Mouse (Mus musculus) cortical plate, adult 2 months (tissue): ENCODE results near the gene Nacc2. TPM values are rescaled to one million over a fixed set of nuclear protein-coding genes. Genes with fewer than 3 reads are reported as not detected.
A peak's percentile ranks its signal among the peaks of the same experiment; 100 is the strongest.

Experiments
- H3K27ac ChIP-seq: fragments of 200-500 bp; 2 replicates; pipeline ENCODE4 v1.5.1; 2012; ENCODE audit warnings: low read length, control low read depth, inconsistent platforms; ENCODE audit not compliant: insufficient read depth
- H3K4me1 ChIP-seq: fragments of 200-500 bp; 2 replicates; pipeline ENCODE4 v1.6.1; 2011; ENCODE audit warnings: low read length; ENCODE audit not compliant: control insufficient read depth, insufficient read depth
- H3K4me3 ChIP-seq: fragments of 200-500 bp; 2 replicates; pipeline ENCODE4 v1.5.1; 2011; ENCODE audit warnings: mild to moderate bottlenecking, low read length, control low read depth; ENCODE audit not compliant: insufficient read depth
- CTCF ChIP-seq: fragments of 200-500 bp; IDR thresholded peaks from 2 replicates; pipeline ENCODE4 v1.5.1; 2011; ENCODE audit warnings: mild to moderate bottlenecking, control low read depth, low read length; ENCODE audit not compliant: insufficient read depth; ENCODE audit errors: extremely low read depth
- POLR2A ChIP-seq: fragments of 200-500 bp; IDR thresholded peaks from 2 replicates; pipeline ENCODE4 v1.6.1; 2011; ENCODE audit warnings: mild to moderate bottlenecking, low read length, control low read depth; ENCODE audit not compliant: insufficient read depth; ENCODE audit errors: extremely low read depth
- polyA plus RNA-seq: library from polyadenylated mRNA; depleted of rRNA; stranded (reverse); fragments of >200 nt; gene quantifications from 2 replicates; pipeline ENCODE4 v1.2.3, GENCODE M21; 2012

Gene Nacc2
- polyA plus RNA-seq, 1 experiment, result 53.6 TPM

DNA sequence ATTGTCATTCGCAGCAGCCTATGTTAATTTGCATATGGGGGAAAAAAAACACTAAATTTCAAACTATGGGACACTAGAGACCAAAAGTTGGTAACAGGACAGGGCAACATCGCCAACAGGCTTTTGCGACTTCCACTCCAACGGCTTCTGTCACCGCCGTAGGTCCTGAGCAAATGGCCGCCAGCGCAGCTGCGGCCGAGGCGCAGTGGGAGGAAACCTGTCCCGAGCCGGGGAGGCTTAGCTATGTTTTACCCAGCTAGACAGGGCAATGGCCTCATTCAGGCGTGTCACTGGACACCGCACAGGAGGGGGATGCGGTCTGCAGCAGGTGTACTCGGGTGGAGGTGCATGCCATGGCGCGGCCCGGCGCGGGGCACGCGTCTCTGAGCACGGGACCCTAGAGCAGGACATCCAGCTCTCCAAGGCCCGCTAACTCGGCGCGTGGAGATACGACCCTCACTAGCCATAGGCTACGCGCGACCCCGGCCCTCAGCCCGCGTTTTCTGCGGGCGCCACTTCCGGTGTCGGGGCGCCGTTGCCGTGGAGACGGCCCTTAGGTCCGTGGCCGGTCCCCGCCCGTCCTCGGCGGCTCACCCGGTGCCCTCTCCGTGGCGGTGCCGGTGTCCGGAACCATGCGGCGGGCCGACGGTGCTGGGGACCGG, 16.7 kb upstream of the Nacc2 start:
- TF ChIP-seq CTCF (no peak), POLR2A (no peak)
- Histone ChIP-seq H3K4me1 (peaks cover 3% of the 10 kb centered on the region; the same call in 1 of the 2 replicates), H3K4me3 (peak overlapping the region; percentile 91), H3K27ac (peak overlapping the region; percentile 79)

- TF ChIP-seq POLR2A, result no peak
- TF ChIP-seq CTCF, result no peak
- H3K4me3 ChIP-seq, result peak overlapping the region; percentile 91
Observed at GRCm38 (mm10) chr2:26139034-26139544, 16.1 kb upstream of the Nacc2 start.

GRCm38 (mm10) chr2:26138252-26139033, 15.4 kb upstream of the Nacc2 start:
- peaks cover 3% of the 10 kb centered on the region; the same call in 1 of the 2 replicates for H3K4me1 ChIP-seq
- H3K4me3 ChIP-seq, result no peak overlapping the region
- no peak for TF ChIP-seq CTCF
- TF ChIP-seq POLR2A, result no peak
- no peak overlapping the region for H3K27ac ChIP-seq

More at GRCm38 (mm10) chr2:26139034-26139544, 16.1 kb upstream of the Nacc2 start:
- Histone ChIP-seq H3K27ac (peak overlapping the region; percentile 79; the same call in 1 of the 2 replicates), H3K4me1 (peaks cover 3% of the 10 kb centered on the region; the same call in 1 of the 2 replicates)

GRCm38 (mm10) chr2:26134591-26134990, 11.6 kb upstream of the Nacc2 start:
- Histone ChIP-seq H3K4me3 (no peak overlapping the region), H3K27ac (no peak overlapping the region), H3K4me1 (peaks cover 8% of the 10 kb centered on the region)
- no peak for TF ChIP-seq CTCF
- no peak for TF ChIP-seq POLR2A

DNA sequence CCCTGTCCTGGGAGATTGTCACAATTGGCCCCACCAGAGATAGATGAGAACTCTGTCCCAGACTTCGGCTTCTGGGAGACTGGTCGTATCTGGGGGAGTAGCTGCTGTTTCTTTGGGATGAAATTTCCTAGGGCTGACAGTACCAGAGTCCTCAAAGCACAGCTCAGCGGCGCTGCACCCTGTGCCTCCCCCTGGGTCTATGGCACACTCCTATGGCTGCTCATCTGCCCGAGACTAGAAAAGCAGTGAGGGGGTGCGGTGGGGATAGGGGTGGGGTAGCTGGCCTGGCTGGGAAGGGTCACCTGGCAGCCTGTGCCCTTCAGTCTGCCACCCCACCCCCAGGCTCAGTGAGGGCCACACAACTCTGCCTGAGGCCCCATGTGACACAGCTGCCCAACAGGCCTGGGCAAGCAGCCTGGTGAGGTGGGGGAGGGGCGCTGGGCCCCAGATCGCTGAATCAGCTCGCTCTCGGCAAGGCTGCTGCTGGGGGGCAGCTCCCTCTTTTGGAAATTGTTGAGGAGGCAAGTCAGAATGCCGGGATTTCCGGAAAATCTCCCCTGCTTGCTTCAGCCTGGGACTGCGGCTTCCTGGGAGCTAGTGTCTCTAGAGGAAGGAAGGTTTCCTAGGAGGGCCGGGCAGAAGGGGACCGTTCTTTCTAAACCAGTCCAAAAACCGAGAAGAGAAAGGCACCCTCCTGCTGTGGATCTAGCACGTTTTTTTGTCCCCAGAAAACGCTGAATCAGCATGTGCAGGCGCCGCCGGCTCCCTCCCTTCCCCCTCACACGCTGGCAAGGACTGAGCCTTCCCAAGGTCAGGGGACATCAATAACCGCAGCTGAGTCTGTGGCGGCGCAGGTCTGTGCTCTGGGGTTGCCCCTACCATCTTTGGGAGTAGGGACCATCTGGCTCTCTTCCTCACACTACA, 9.9 kb upstream of the Nacc2 start:
- peaks cover 6% of the 10 kb centered on the region for H3K4me1 ChIP-seq
- TF ChIP-seq CTCF (peak; percentile 41), POLR2A (peak; percentile 25; the same call in 1 of the 2 replicates)
- H3K27ac ChIP-seq, result peak overlapping the region; percentile 91
- H3K4me3 ChIP-seq, result peak overlapping the region; percentile 35

DNA sequence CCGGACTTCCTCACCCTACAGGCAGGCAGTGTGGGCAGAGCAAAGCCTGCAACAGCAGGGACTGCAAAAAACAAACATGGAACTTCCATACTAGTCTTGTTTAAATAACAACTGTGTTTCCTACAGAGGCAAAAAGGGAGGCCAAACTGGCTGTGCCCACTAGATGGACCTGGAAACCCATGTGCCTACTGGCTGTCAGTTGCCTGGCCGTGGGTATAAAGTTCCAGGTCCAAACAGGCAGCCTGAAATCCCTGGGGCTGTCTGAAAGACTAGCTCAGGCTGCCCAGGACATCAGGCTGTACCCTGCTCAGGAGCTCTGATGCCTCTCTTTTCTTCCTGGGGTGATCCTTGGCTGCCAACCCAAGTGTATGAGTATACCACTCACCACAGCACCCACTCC, 8.3 kb upstream of the Nacc2 start:
- Histone ChIP-seq H3K4me3 (no peak overlapping the region), H3K4me1 (peaks cover 6% of the 10 kb centered on the region), H3K27ac (no peak overlapping the region)
- TF ChIP-seq POLR2A (no peak), CTCF (no peak)

DNA sequence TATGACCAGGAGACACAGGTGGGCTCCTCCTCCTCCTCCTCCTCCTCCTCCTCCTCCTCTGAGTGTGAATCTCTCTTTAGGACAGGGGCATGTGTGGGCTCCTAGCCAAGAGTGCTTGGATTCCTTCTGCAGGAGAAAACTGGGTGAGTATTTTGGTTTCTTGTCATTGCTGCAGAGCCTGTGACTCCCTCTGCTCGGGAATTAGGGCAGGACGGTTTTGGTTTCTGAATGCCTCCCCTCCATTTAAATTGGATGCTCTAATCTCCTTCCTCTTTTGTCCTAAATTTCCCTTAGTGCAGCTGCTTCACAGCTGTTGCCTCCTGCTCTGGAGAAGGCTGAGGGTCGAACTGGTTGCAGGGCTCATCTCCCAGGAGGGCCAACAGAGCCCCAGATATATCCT, 6.9 kb upstream of the Nacc2 start:
- Histone ChIP-seq H3K27ac (no peak overlapping the region), H3K4me1 (peaks cover 6% of the 10 kb centered on the region), H3K4me3 (no peak overlapping the region)
- TF ChIP-seq CTCF (no peak), POLR2A (no peak)

- H3K27ac ChIP-seq, result no peak overlapping the region
- TF ChIP-seq CTCF, result no peak
- no peak for TF ChIP-seq POLR2A
- H3K4me1 ChIP-seq, result peaks cover 6% of the 10 kb centered on the region
- no peak overlapping the region for H3K4me3 ChIP-seq
Observed at GRCm38 (mm10) chr2:26129346-26129745, 6.3 kb upstream of the Nacc2 start.

- Histone ChIP-seq H3K4me1 (peaks cover 1% of the 10 kb centered on the region; the same call in 1 of the 2 replicates), H3K27ac (peak overlapping the region; percentile 37; the same call in 1 of the 2 replicates), H3K4me3 (peak overlapping the region; percentile 63)
- TF ChIP-seq POLR2A (no peak), CTCF (no peak)
Observed at GRCm38 (mm10) chr2:26122171-26123078, 595 bp downstream of the Nacc2 start.
